Mouse (Mus musculus): ENCODE data around the gene Dmrtb1. TPM values are rescaled to one million over a fixed set of nuclear protein-coding genes. Genes with fewer than 3 reads are reported as not detected.

Gene Dmrtb1
- polyA plus RNA-seq, 1 experiment from 2014 or later, result not detected

DNA sequence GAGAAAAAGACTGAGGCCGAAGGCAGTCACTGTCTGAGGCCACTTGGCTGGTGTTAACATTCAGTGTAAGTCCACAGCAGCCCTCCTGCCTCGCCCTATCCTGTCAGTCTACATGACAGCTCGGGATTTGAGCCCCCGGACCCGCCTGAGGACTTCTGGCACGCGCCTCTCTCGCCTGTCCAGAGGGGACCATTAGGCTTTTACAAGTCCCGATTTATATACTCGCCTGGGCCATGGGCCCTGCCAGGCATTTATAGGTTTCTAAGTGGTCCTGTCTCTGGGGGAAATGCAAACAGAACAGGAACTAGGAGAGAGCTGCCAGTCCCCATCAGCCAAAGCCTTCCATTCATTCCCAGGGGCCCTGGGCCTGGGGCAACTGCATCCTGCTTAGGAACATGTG lies 45.7 kb downstream of the Dmrtb1 start:
- no peaks in the 10 kb centered on the region for H3K4me1 ChIP-seq
- no peak overlapping the region for H3K4me3 ChIP-seq (replicated peaks)
- H3K27me3 ChIP-seq, result no peaks in the 10 kb centered on the region; the same call in 1 of the 2 replicates
- 69% methylated on average over 10 of the region's 10 CpGs for WGBS
- no peak overlapping the region for H3K27ac ChIP-seq
- H3K9me3 ChIP-seq (replicated peaks), result no peaks in the 10 kb centered on the region
- no peaks in the 10 kb centered on the region for H3K36me3 ChIP-seq
- no peak overlapping the region for H3K4me2 ChIP-seq
- no peak overlapping the region for H3K9ac ChIP-seq
- ATAC-seq (replicated peaks; ENCODE audit: low FRiP score), result no peak

DNA sequence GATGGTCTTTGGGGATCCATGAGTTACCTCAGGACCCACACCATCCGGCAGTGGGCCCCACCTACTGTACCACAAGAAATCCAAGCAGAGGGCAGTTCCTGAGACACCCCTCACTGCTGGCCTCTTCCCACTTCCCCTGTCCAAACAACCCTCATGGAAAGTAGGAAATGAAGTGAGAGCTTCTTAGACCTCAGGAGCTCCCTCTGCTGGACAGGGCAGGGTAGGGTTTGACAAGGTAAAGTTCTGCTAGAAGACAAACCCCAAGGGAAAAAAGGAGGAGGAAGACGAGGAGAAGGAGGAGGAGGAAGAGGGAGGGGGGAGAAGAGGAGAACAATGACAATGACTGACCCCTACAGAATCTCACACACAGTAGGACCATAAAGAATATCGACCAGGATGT lies 46.4 kb downstream of the Dmrtb1 start:
- no peaks in the 10 kb centered on the region for H3K9me3 ChIP-seq (replicated peaks)
- no peak overlapping the region for H3K27ac ChIP-seq
- no peak overlapping the region for H3K9ac ChIP-seq
- H3K4me2 ChIP-seq, result no peak overlapping the region
- ATAC-seq (replicated peaks; ENCODE audit: low FRiP score), result no peak
- no peaks in the 10 kb centered on the region; the same call in 1 of the 2 replicates for H3K27me3 ChIP-seq
- no peaks in the 10 kb centered on the region for H3K4me1 ChIP-seq
- H3K36me3 ChIP-seq, result no peaks in the 10 kb centered on the region
- H3K4me3 ChIP-seq (replicated peaks), result no peak overlapping the region
- 45% methylated on average over 3 of the region's 3 CpGs for WGBS

DNA sequence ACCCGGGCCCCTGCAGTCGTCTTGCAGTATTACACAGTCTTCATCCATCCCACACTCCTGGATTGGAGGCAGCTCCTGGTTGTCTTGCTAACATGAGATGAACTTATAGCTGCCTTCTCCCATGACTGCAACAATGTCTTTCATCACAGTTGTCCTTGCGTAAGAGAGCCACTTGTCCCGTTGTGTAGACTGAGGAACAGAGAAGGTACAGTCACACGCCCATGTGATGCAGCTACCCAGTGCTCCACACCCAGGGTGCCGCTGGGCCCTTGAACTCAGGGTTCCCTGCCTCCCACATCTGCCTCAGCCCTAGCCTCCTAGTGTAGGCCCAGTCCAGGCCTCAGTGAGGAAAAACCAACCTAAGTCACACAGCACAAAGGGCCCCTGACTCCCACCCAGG lies 47.9 kb downstream of the Dmrtb1 start:
- ATAC-seq (replicated peaks; ENCODE audit: low FRiP score), result no peak
- WGBS, result 66% methylated on average over 6 of the region's 6 CpGs
- no peak overlapping the region for H3K9ac ChIP-seq
- no peaks in the 10 kb centered on the region for H3K36me3 ChIP-seq
- H3K9me3 ChIP-seq (replicated peaks), result no peaks in the 10 kb centered on the region
- no peaks in the 10 kb centered on the region for H3K4me1 ChIP-seq
- no peak overlapping the region for H3K4me2 ChIP-seq
- no peak overlapping the region for H3K4me3 ChIP-seq (replicated peaks)
- no peaks in the 10 kb centered on the region; the same call in 1 of the 2 replicates for H3K27me3 ChIP-seq
- H3K27ac ChIP-seq, result no peak overlapping the region

DNA sequence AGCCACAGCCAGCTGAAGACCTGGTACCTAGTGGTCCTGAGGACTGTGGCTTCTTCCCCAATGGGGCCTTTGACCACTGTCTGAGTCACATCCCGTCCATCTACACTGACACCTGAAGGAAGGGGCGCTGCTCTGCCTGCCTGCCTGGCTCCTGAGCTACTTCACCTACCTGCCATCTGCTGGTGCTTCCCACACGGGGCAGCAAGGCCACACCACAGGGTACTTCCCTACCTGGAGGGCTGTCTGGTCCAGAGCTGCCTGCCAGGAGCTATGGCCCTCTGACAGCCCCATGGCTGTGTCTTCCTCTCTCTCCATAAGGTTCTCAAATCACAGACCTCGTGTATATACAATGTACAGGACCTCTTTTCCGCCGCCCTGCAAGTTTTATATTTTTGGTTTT lies 49.4 kb downstream of the Dmrtb1 start:
- no peaks in the 10 kb centered on the region for H3K36me3 ChIP-seq
- no peak overlapping the region for H3K9ac ChIP-seq
- no peak for ATAC-seq (replicated peaks; ENCODE audit: low FRiP score)
- no peak overlapping the region for H3K27ac ChIP-seq
- H3K27me3 ChIP-seq, result peaks cover 4% of the 10 kb centered on the region; the same call in 1 of the 2 replicates
- H3K9me3 ChIP-seq (replicated peaks), result no peaks in the 10 kb centered on the region
- 80% methylated on average over 6 of the region's 6 CpGs for WGBS
- H3K4me2 ChIP-seq, result no peak overlapping the region
- H3K4me1 ChIP-seq, result peaks cover 1% of the 10 kb centered on the region; the same call in 1 of the 2 replicates
- no peak overlapping the region for H3K4me3 ChIP-seq (replicated peaks)

DNA sequence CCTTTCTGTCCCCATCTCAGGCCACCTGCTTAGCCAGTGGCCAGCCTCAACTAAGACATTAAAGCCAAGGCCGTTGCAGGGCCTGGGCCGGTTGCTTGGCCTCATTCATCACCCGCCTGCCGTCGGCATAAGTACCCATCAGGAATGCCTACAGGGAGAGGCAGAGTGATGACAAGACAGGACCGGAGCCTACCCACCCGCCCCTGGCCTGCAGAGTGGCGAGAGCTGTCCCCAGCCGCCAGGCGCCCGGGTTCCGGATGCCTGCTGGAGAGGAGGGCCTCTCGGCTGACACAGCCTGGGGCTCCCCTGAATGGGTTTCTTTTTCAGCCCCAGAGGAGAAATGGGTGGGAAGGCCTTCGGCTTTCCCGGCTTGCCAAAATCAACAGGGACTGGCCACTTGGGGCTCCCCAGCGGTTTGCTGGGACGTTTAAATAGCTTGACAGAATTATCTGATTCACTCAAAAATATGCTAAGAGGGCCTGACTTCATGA lies 55.1 kb downstream of the Dmrtb1 start:
- no peaks in the 10 kb centered on the region for H3K9me3 ChIP-seq (replicated peaks)
- H3K4me1 ChIP-seq, result peaks cover 29% of the 10 kb centered on the region
- no peak overlapping the region for H3K9ac ChIP-seq
- H3K36me3 ChIP-seq, result no peaks in the 10 kb centered on the region
- H3K27me3 ChIP-seq, result 0 out of 2 replicates have a peak, but pooled peaks cover 4% of the 10 kb centered on the region
- H3K4me2 ChIP-seq, result peak overlapping the region; percentile 17; the same call in 1 of the 2 replicates
- 37% methylated on average over 17 of the region's 17 CpGs for WGBS
- H3K4me3 ChIP-seq (replicated peaks), result no peak overlapping the region
- 0 out of 2 replicates have a peak overlapping the region, but pooled peaks have one; percentile 13 for H3K27ac ChIP-seq
- no peak for ATAC-seq (replicated peaks; ENCODE audit: low FRiP score)

DNA sequence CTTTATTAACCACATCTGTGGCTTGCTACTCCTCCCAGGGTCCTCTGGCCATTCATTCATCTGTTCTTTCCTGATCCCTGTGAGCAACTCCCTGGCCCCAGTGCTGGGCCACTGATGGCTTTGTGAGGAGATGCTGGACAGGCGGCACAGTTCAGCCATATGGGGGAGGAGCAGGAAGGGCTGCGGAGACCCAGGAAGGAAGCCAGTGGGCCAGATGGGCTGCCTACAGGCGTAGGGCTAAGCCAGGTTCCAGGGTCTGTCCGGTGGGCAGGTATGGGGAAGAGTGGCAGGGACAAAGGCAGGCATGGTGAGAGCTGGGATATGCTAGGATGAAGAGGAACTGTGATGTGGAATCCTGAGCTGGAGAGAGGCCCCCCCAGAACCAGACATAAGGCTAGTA lies 55.8 kb downstream of the Dmrtb1 start:
- H3K27ac ChIP-seq, result no peak overlapping the region
- no peak overlapping the region for H3K4me3 ChIP-seq (replicated peaks)
- H3K4me2 ChIP-seq, result no peak overlapping the region
- H3K9me3 ChIP-seq (replicated peaks), result no peaks in the 10 kb centered on the region
- H3K36me3 ChIP-seq, result no peaks in the 10 kb centered on the region
- 67% methylated on average over 4 of the region's 4 CpGs for WGBS
- H3K9ac ChIP-seq, result no peak overlapping the region
- peaks cover 29% of the 10 kb centered on the region for H3K4me1 ChIP-seq
- 0 out of 2 replicates have a peak, but pooled peaks cover 4% of the 10 kb centered on the region for H3K27me3 ChIP-seq
- no peak for ATAC-seq (replicated peaks; ENCODE audit: low FRiP score)

Small RNAs within 50 kb of the gene (microRNA-seq; reads per million reads assigned to microRNA genes)
- not detected for gene Gm25123

Other genes starting within 250 kb of the Dmrtb1 start
- 5.0 and 6.4 TPM in 2 replicates for gene Glis1, start 249.6 kb downstream of the Dmrtb1 start, polyA plus RNA-seq (2015; fragmentation: Nextera tagmentation; extraction: Ambion mirVana)
- 2.2 and 2.6 TPM in 2 replicates for gene Lrp8, start 118.0 kb upstream of the Dmrtb1 start, polyA plus RNA-seq (2015; fragmentation: Nextera tagmentation; extraction: Ambion mirVana)
- 199 and 241 TPM in 2 replicates for gene Magoh, start 195.5 kb upstream of the Dmrtb1 start, polyA plus RNA-seq (2015; fragmentation: Nextera tagmentation; extraction: Ambion mirVana)
- 122 and 135 TPM in 2 replicates for gene 0610037L13Rik, start 205.6 kb upstream of the Dmrtb1 start, polyA plus RNA-seq (2015; fragmentation: Nextera tagmentation; extraction: Ambion mirVana)
- 45.6 and 49.7 TPM in 2 replicates for gene Cpt2, start 239.4 kb upstream of the Dmrtb1 start, polyA plus RNA-seq (2015; fragmentation: Nextera tagmentation; extraction: Ambion mirVana)

Data from kidney, embryonic 15.5 days (tissue).